Mouse (Mus musculus) liver, embryonic 12.5 days (tissue): Measurements from ENCODE around the gene 3830403N18Rik. TPM values are rescaled to one million over a fixed set of nuclear protein-coding genes. Genes with fewer than 3 reads are reported as not detected.
"Not testable (repeated sequence)": the region's sequence is repeated elsewhere in the genome, so short reads cannot be mapped to it uniquely, and the experiment has no call there.

Experiments used
- ATAC-seq: fragments of 200-750 bp; cut with Nextera tagmentation; 2 replicates; pipeline ENCODE4 v1.8.0; 2017; ENCODE audit warnings: moderate number of reproducible peaks, mild to moderate bottlenecking, moderate library complexity
- H3K27ac ChIP-seq: fragments of 300-500 bp; sonication (generic); 2 replicates; pipeline ENCODE4 v1.5.1; 2016; ENCODE audit warnings: mild to moderate bottlenecking
- H3K27me3 ChIP-seq: fragments of 300-500 bp; sonication (generic); replicated peaks from 2 replicates; pipeline ENCODE4 v1.6.1; 2016; ENCODE audit warnings: mild to moderate bottlenecking, moderate library complexity
- H3K36me3 ChIP-seq: fragments of 300-500 bp; sonication (generic); 2 replicates; pipeline ENCODE4 v1.6.1; 2016; ENCODE audit warnings: mild to moderate bottlenecking, moderate library complexity
- H3K4me1 ChIP-seq: fragments of 300-500 bp; sonication (generic); 2 replicates; pipeline ENCODE4 v1.6.1; 2016
- H3K4me2 ChIP-seq: fragments of 300-500 bp; sonication (generic); 2 replicates; pipeline ENCODE4 v1.6.1; 2016; ENCODE audit warnings: mild to moderate bottlenecking, moderate library complexity
- H3K4me3 ChIP-seq: fragments of 300-500 bp; sonication (generic); 2 replicates; pipeline ENCODE4 v1.5.1; 2016; ENCODE audit warnings: mild to moderate bottlenecking, moderate library complexity
- H3K9ac ChIP-seq: fragments of 300-500 bp; sonication (generic); 2 replicates; pipeline ENCODE4 v1.6.1; 2016; ENCODE audit warnings: mild to moderate bottlenecking, moderate library complexity
- H3K9me3 ChIP-seq: fragments of 300-500 bp; sonication (generic); replicated peaks from 2 replicates; pipeline ENCODE4 v1.6.1; 2016; ENCODE audit warnings: mild to moderate bottlenecking, moderate library complexity
- WGBS: fragments of 180-500 bp; shearing (Covaris S2); methylation state at CpG from one replicate; pipeline ENCODE4 v1.1.7; 2016; ENCODE audit not compliant: insufficient replicate concordance; 5-methylcytosine and 5-hydroxymethylcytosine counted together
- polyA plus RNA-seq: library from polyadenylated mRNA; unstranded; fragments of >200 nt; fragmentation: Nextera tagmentation; extraction: Ambion mirVana; gene quantifications from 2 replicates; pipeline ENCODE4 v1.2.1, GENCODE M21; 2016

3830403N18Rik gene
- 1.9 and 2.6 TPM in 2 replicates for polyA plus RNA-seq

GRCm38 (mm10) chrX:56136336-56136909 is at the start of gene 3830403N18Rik:
3830403N18Rik (plus strand) TSS chrX:56136572.
- not testable (repeated sequence) for H3K36me3 ChIP-seq, H3K27ac ChIP-seq, H3K4me1 ChIP-seq, H3K9ac ChIP-seq, ATAC-seq, H3K4me3 ChIP-seq, H3K27me3 ChIP-seq, H3K4me2 ChIP-seq, H3K9me3 ChIP-seq
- 78% methylated on average over 7 of the region's 15 CpGs for WGBS

DNA sequence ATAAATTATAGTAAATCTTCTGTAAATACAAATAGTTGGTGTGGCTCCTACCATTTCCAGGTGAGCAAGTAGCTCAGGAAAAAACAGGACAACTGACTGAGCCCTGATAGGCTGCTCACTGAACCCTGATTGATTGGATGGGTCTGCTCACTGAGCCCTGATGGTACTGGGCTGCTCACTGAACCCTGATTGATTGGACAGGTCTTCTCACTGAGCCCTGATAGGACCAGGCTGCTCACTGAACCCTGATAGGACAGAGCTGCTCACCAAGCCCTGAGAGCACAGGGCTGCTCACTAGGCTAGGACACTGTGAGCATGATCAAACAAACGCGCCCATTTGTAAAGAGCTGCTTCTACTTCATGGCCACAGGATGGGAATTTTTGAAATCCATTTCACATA is 15.0 kb downstream of the 3830403N18Rik start:
- 94% methylated on average over 2 of the region's 2 CpGs for WGBS
- Histone ChIP-seq H3K4me3 (no peak overlapping the region), H3K9me3 (no peaks in the 10 kb centered on the region), H3K4me2 (no peak overlapping the region), H3K36me3 (no peaks in the 10 kb centered on the region), H3K27ac (no peak overlapping the region), H3K27me3 (no peaks in the 10 kb centered on the region), H3K4me1 (no peaks in the 10 kb centered on the region), H3K9ac (no peak overlapping the region)
- no peak for ATAC-seq

GRCm38 (mm10) chrX:56186449-56186848 is 50.1 kb downstream of the 3830403N18Rik start:
- WGBS, result no CpG with 5 or more reads among the region's 1 CpGs
- not testable (repeated sequence) for H3K27me3 ChIP-seq, H3K9ac ChIP-seq, H3K36me3 ChIP-seq, H3K9me3 ChIP-seq, ATAC-seq, H3K27ac ChIP-seq, H3K4me3 ChIP-seq, H3K4me2 ChIP-seq, H3K4me1 ChIP-seq

Other genes starting within 250 kb of the 3830403N18Rik start
- not detected in 2 replicates for gene Gm773, start 76.3 kb downstream of the 3830403N18Rik start, polyA plus RNA-seq
- 1.2 and 1.5 TPM in 2 replicates for gene Zfp449, start 209.8 kb downstream of the 3830403N18Rik start, polyA plus RNA-seq
- gene Smim10l2a, start 238.0 kb downstream of the 3830403N18Rik start, polyA plus RNA-seq, result 0.83 and 1.0 TPM in 2 replicates